Mouse (Mus musculus): Measurements from ENCODE around the gene Btbd7. TPM values are rescaled to one million over a fixed set of nuclear protein-coding genes. Genes with fewer than 3 reads are reported as not detected.

The Btbd7 gene
- polyA plus RNA-seq, 1 experiment from 2014 or later, result 24.0 TPM

GRCm38 (mm10) chr12:102756304-102756703 is 122.0 kb downstream of the Btbd7 start:
- no peak for ATAC-seq (ENCODE audit: low FRiP score, low TSS enrichment)

GRCm38 (mm10) chr12:102748256-102748655 is 130.0 kb downstream of the Btbd7 start:
- Histone ChIP-seq H3K36me3 (ENCODE audit: control insufficient read depth, insufficient read depth, low read length) (peaks cover 14% of the 10 kb centered on the region; the same call in 1 of the 2 replicates), H3K4me3 (ENCODE audit: low read length) (no peak overlapping the region), H3K27ac (ENCODE audit: low read depth, low read length) (no peak overlapping the region), H3K27me3 (ENCODE audit: control insufficient read depth, insufficient read depth, low read length) (no peaks in the 10 kb centered on the region), H3K9ac (ENCODE audit: low read depth, low read length) (no peak overlapping the region), H3K4me2 (replicated peaks; ENCODE audit: low read depth, low read length) (no peak overlapping the region), H3K9me3 (ENCODE audit: control insufficient read depth, low read length) (no peaks in the 10 kb centered on the region), H3K4me1 (ENCODE audit: control insufficient read depth, insufficient read depth, low read length) (peaks cover 9% of the 10 kb centered on the region; the same call in 1 of the 2 replicates)
- 92% methylated on average over 3 of the region's 3 CpGs for WGBS
- ATAC-seq (ENCODE audit: low FRiP score, low TSS enrichment), result no peak

More at GRCm38 (mm10) chr12:102756304-102756703, 122.0 kb downstream of the Btbd7 start:
- H3K27ac ChIP-seq (ENCODE audit: low read depth, low read length), result no peak overlapping the region
- WGBS, result 79% methylated on average over 7 of the region's 7 CpGs
- peak overlapping the region; percentile 49 for H3K4me2 ChIP-seq (replicated peaks; ENCODE audit: low read depth, low read length)
- no peaks in the 10 kb centered on the region for H3K9me3 ChIP-seq (ENCODE audit: control insufficient read depth, low read length)
- H3K4me1 ChIP-seq (ENCODE audit: control insufficient read depth, insufficient read depth, low read length), result peaks cover 18% of the 10 kb centered on the region
- H3K4me3 ChIP-seq (ENCODE audit: low read length), result peak overlapping the region; percentile 57
- peaks cover 5% of the 10 kb centered on the region for H3K36me3 ChIP-seq (ENCODE audit: control insufficient read depth, insufficient read depth, low read length)
- peak overlapping the region; percentile 76; the same call in 1 of the 2 replicates for H3K9ac ChIP-seq (ENCODE audit: low read depth, low read length)
- H3K27me3 ChIP-seq (ENCODE audit: control insufficient read depth, insufficient read depth, low read length), result no peaks in the 10 kb centered on the region

- no peaks in the 10 kb centered on the region for H3K27me3 ChIP-seq (ENCODE audit: control insufficient read depth, insufficient read depth, low read length)
- peak overlapping the region; percentile 72; the same call in 1 of the 2 replicates for H3K4me3 ChIP-seq (ENCODE audit: low read length)
- H3K36me3 ChIP-seq (ENCODE audit: control insufficient read depth, insufficient read depth, low read length), result peaks cover 14% of the 10 kb centered on the region; the same call in 1 of the 2 replicates
- no peak for ATAC-seq (ENCODE audit: low FRiP score, low TSS enrichment)
- H3K9me3 ChIP-seq (ENCODE audit: control insufficient read depth, low read length), result no peaks in the 10 kb centered on the region
- peak overlapping the region; percentile 85; the same call in 1 of the 2 replicates for H3K9ac ChIP-seq (ENCODE audit: low read depth, low read length)
- H3K27ac ChIP-seq (ENCODE audit: low read depth, low read length), result no peak overlapping the region
- peaks cover 9% of the 10 kb centered on the region; the same call in 1 of the 2 replicates for H3K4me1 ChIP-seq (ENCODE audit: control insufficient read depth, insufficient read depth, low read length)
- H3K4me2 ChIP-seq (replicated peaks; ENCODE audit: low read depth, low read length), result peak overlapping the region; percentile 85
- 64% methylated on average over 6 of the region's 6 CpGs for WGBS
These were observed 133.4 kb downstream of the Btbd7 start for GRCm38 (mm10) chr12:102744839-102745238.

GRCm38 (mm10) chr12:102743589-102744574 is 134.4 kb downstream of the Btbd7 start, which contains the start of the genes Moap1 and Tmem251:
Moap1 (minus strand) TSS chr12:102743661.
Tmem251 (plus strand) TSS chr12:102743762.
- under 1% methylated on average over 63 of the region's 63 CpGs for WGBS
- Histone ChIP-seq H3K27ac (ENCODE audit: low read depth, low read length) (peak within 1 kb of the TSS; percentile 79), H3K4me2 (replicated peaks; ENCODE audit: low read depth, low read length) (peak within 1 kb of the TSS; percentile 85)

GRCm38 (mm10) chr12:102743036-102743588 is 135.2 kb downstream of the Btbd7 start:
- H3K9me3 ChIP-seq (ENCODE audit: control insufficient read depth, low read length), result no peaks in the 10 kb centered on the region
- H3K4me3 ChIP-seq (ENCODE audit: low read length), result peak overlapping the region; percentile 72
- ATAC-seq (ENCODE audit: low FRiP score, low TSS enrichment), result peak; percentile 36; the same call in 1 of the 2 replicates
- H3K27ac ChIP-seq (ENCODE audit: low read depth, low read length), result peak overlapping the region; percentile 79
- peak overlapping the region; percentile 85 for H3K4me2 ChIP-seq (replicated peaks; ENCODE audit: low read depth, low read length)
- H3K36me3 ChIP-seq (ENCODE audit: control insufficient read depth, insufficient read depth, low read length), result peaks cover 10% of the 10 kb centered on the region; the same call in 1 of the 2 replicates
- under 1% methylated on average over 33 of the region's 33 CpGs for WGBS
- H3K4me1 ChIP-seq (ENCODE audit: control insufficient read depth, insufficient read depth, low read length), result peaks cover 9% of the 10 kb centered on the region; the same call in 1 of the 2 replicates
- H3K27me3 ChIP-seq (ENCODE audit: control insufficient read depth, insufficient read depth, low read length), result no peaks in the 10 kb centered on the region
- peak overlapping the region; percentile 85 for H3K9ac ChIP-seq (ENCODE audit: low read depth, low read length)

More at GRCm38 (mm10) chr12:102743589-102744574, 134.4 kb downstream of the Btbd7 start, which contains the start of the genes Moap1 and Tmem251:
- peak within 1 kb of the TSS; percentile 72 for H3K4me3 ChIP-seq (ENCODE audit: low read length)
- no peaks in the 10 kb centered on the region for H3K27me3 ChIP-seq (ENCODE audit: control insufficient read depth, insufficient read depth, low read length)
- peaks cover 14% of the 10 kb centered on the region; the same call in 1 of the 2 replicates for H3K36me3 ChIP-seq (ENCODE audit: control insufficient read depth, insufficient read depth, low read length)
- H3K9ac ChIP-seq (ENCODE audit: low read depth, low read length), result peak within 1 kb of the TSS; percentile 85
- no peaks in the 10 kb centered on the region for H3K9me3 ChIP-seq (ENCODE audit: control insufficient read depth, low read length)
- ATAC-seq (ENCODE audit: low FRiP score, low TSS enrichment), result peak; percentile 96
- peaks cover 9% of the 10 kb centered on the region; the same call in 1 of the 2 replicates for H3K4me1 ChIP-seq (ENCODE audit: control insufficient read depth, insufficient read depth, low read length)

GRCm38 (mm10) chr12:102742056-102742455 is 136.2 kb downstream of the Btbd7 start:
- H3K36me3 ChIP-seq (ENCODE audit: control insufficient read depth, insufficient read depth, low read length), result peaks cover 8% of the 10 kb centered on the region; the same call in 1 of the 2 replicates
- no peak overlapping the region for H3K9ac ChIP-seq (ENCODE audit: low read depth, low read length)
- H3K4me2 ChIP-seq (replicated peaks; ENCODE audit: low read depth, low read length), result no peak overlapping the region
- no peak for ATAC-seq (ENCODE audit: low FRiP score, low TSS enrichment)
- H3K4me3 ChIP-seq (ENCODE audit: low read length), result no peak overlapping the region
- H3K27ac ChIP-seq (ENCODE audit: low read depth, low read length), result no peak overlapping the region
- 87% methylated on average over 7 of the region's 7 CpGs for WGBS
- no peaks in the 10 kb centered on the region for H3K27me3 ChIP-seq (ENCODE audit: control insufficient read depth, insufficient read depth, low read length)
- peaks cover 9% of the 10 kb centered on the region; the same call in 1 of the 2 replicates for H3K4me1 ChIP-seq (ENCODE audit: control insufficient read depth, insufficient read depth, low read length)
- H3K9me3 ChIP-seq (ENCODE audit: control insufficient read depth, low read length), result no peaks in the 10 kb centered on the region

- H3K27ac ChIP-seq (ENCODE audit: low read depth, low read length), result no peak overlapping the region
- H3K4me3 ChIP-seq (ENCODE audit: low read length), result no peak overlapping the region
- no peaks in the 10 kb centered on the region for H3K27me3 ChIP-seq (ENCODE audit: control insufficient read depth, insufficient read depth, low read length)
- H3K9me3 ChIP-seq (ENCODE audit: control insufficient read depth, low read length), result no peaks in the 10 kb centered on the region
- no peak overlapping the region for H3K4me2 ChIP-seq (replicated peaks; ENCODE audit: low read depth, low read length)
- H3K36me3 ChIP-seq (ENCODE audit: control insufficient read depth, insufficient read depth, low read length), result no peaks in the 10 kb centered on the region
- ATAC-seq (ENCODE audit: low FRiP score, low TSS enrichment), result no peak
- no peak overlapping the region for H3K9ac ChIP-seq (ENCODE audit: low read depth, low read length)
- H3K4me1 ChIP-seq (ENCODE audit: control insufficient read depth, insufficient read depth, low read length), result peaks cover 9% of the 10 kb centered on the region; the same call in 1 of the 2 replicates
- 73% methylated on average over 3 of the region's 3 CpGs for WGBS
These were observed 138.0 kb downstream of the Btbd7 start for GRCm38 (mm10) chr12:102740285-102740684.

GRCm38 (mm10) chr12:102739096-102739495 is 139.2 kb downstream of the Btbd7 start:
- H3K9ac ChIP-seq (ENCODE audit: low read depth, low read length), result no peak overlapping the region
- no peak overlapping the region for H3K27ac ChIP-seq (ENCODE audit: low read depth, low read length)
- no peaks in the 10 kb centered on the region for H3K36me3 ChIP-seq (ENCODE audit: control insufficient read depth, insufficient read depth, low read length)
- H3K4me3 ChIP-seq (ENCODE audit: low read length), result no peak overlapping the region
- no peak overlapping the region for H3K4me2 ChIP-seq (replicated peaks; ENCODE audit: low read depth, low read length)
- H3K27me3 ChIP-seq (ENCODE audit: control insufficient read depth, insufficient read depth, low read length), result no peaks in the 10 kb centered on the region
- WGBS, result 85% methylated on average over 5 of the region's 5 CpGs
- no peak for ATAC-seq (ENCODE audit: low FRiP score, low TSS enrichment)
- no peaks in the 10 kb centered on the region for H3K9me3 ChIP-seq (ENCODE audit: control insufficient read depth, low read length)
- no peaks in the 10 kb centered on the region; the same call in 1 of the 2 replicates for H3K4me1 ChIP-seq (ENCODE audit: control insufficient read depth, insufficient read depth, low read length)
